Mouse (Mus musculus): ENCODE measurements around the gene Carmil1.

DNA sequence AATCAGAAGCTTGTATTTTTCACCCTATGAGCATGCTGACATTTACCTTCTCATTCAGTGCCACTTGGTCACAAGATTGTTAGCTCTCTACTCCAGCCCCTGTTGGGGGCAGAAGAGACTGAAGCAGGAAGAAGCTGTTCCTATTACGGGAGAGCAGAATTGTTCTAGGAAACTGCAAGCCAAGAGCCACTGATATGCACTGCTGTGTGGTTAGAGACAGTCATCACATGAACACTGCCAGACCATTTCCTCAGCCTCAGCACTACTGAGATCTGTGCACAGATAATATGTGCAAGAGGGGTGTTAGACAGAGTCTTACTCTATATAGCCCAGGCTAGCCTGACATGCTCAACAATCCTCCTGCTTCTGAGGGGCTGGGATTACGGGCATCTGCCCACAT, 69.4 kb downstream of the Carmil1 start:
- TF ChIP-seq POLR2A (IDR thresholded peaks at IDR 0.05; ENCODE audit: insufficient read depth, low read depth, low read length) (no peak), CTCF (IDR thresholded peaks at IDR 0.05; ENCODE audit: insufficient read depth, low read depth, low read length) (no peak)

Data from olfactory bulb, adult 2 months (tissue).